In genomic region chr2:15744979-15745688, GRCm38 (mm10) we compare ENCODE assay signal across 23 mouse cellular contexts.
DNase-seq lines count a peak whose midpoint lies in the region; ATAC-seq and TF ChIP-seq lines count a peak whose summit lies in the region.
"Had no signal": no experiment of that assay in that cellular context is flagged by ENCODE, and none has a peak within 500 bp of the region (broad histone marks: within the 10 kb centered on the region; RNA-seq: fewer than 3 reads in every experiment).

No protein-coding gene starts in this region.

- no peak for TF ChIP-seq CTCF in liver, postnatal 0 days (IDR thresholded peaks at IDR 0.05; ENCODE audit: low read depth)

- no peak for TF ChIP-seq EP300 in liver, postnatal 0 days (IDR thresholded peaks at IDR 0.05; ENCODE audit: low read depth)

- 32% methylated on average over 4 of the region's 4 CpGs for WGBS in liver, embryonic 11.5 days
- 44% methylated on average over 4 of the region's 4 CpGs for WGBS in liver, postnatal 0 days (ENCODE audit: insufficient replicate concordance)
- WGBS in liver, embryonic 15.5 days (ENCODE audit: insufficient replicate concordance): 21% methylated on average over 4 of the region's 4 CpGs

- no peaks in the 10 kb centered on the region for H3K9me3 ChIP-seq in liver, embryonic 11.5 days (ENCODE audit: control insufficient read depth, low read length)
- H3K9me3 ChIP-seq in liver, postnatal 0 days (ENCODE audit: low read length): no peaks in the 10 kb centered on the region
- H3K9me3 ChIP-seq in liver, embryonic 15.5 days (replicated peaks): no peaks in the 10 kb centered on the region
- H3K9me3 ChIP-seq: embryonic facial prominence, embryonic 12.5 days; embryonic facial prominence, embryonic 15.5 days; forebrain, embryonic 12.5 days; forebrain, embryonic 15.5 days; heart, embryonic 12.5 days; heart, embryonic 15.5 days; hindbrain, embryonic 10.5 days; hindbrain, embryonic 13.5 days had no signal

- no peak overlapping the region for H3K4me2 ChIP-seq in liver, embryonic 11.5 days
- H3K4me2 ChIP-seq in liver, postnatal 0 days (ENCODE audit: low read depth, low read length): no peak overlapping the region
- no peak overlapping the region for H3K4me2 ChIP-seq in liver, embryonic 15.5 days
- H3K4me2 ChIP-seq: embryonic facial prominence, embryonic 12.5 days; embryonic facial prominence, embryonic 15.5 days; forebrain, embryonic 12.5 days; forebrain, embryonic 15.5 days; heart, embryonic 12.5 days; heart, embryonic 15.5 days; hindbrain, embryonic 13.5 days had no signal

- peak; percentile 82 for ATAC-seq in liver, embryonic 11.5 days (replicated peaks; ENCODE audit: low FRiP score)
- no peak for ATAC-seq in liver, postnatal 0 days
- ATAC-seq in liver, embryonic 15.5 days (ENCODE audit: insufficient read depth): peak; percentile 66
- ATAC-seq: forebrain, embryonic 15.5 days; hindbrain, embryonic 16.5 days had no signal

- intact Hi-C loops in left cerebral cortex, postnatal 10 days (cut with DNase I): no loop called here

- no peak overlapping the region for H3K9ac ChIP-seq in liver, embryonic 11.5 days (ENCODE audit: low read depth, low read length)
- no peak overlapping the region for H3K9ac ChIP-seq in liver, postnatal 0 days (replicated peaks)
- no peak overlapping the region for H3K9ac ChIP-seq in liver, embryonic 15.5 days
- H3K9ac ChIP-seq: embryonic facial prominence, embryonic 12.5 days; embryonic facial prominence, embryonic 15.5 days; forebrain, embryonic 12.5 days; forebrain, embryonic 15.5 days; heart, embryonic 12.5 days; heart, embryonic 15.5 days; hindbrain, embryonic 13.5 days had no signal

- H3K27me3 ChIP-seq in liver, embryonic 11.5 days (replicated peaks; ENCODE audit: control insufficient read depth, insufficient read depth, low read length): no peaks in the 10 kb centered on the region
- H3K27me3 ChIP-seq in liver, postnatal 0 days (ENCODE audit: insufficient read depth, low read length): no peaks in the 10 kb centered on the region
- H3K27me3 ChIP-seq in liver, embryonic 15.5 days: no peaks in the 10 kb centered on the region
- H3K27me3 ChIP-seq: embryonic facial prominence, embryonic 12.5 days; embryonic facial prominence, embryonic 15.5 days; forebrain, embryonic 12.5 days; forebrain, embryonic 15.5 days; heart, embryonic 12.5 days; heart, embryonic 15.5 days; hindbrain, embryonic 13.5 days had no signal

- no peak for DNase-seq in liver, embryonic 11.5 days (ENCODE audit: low spot score)
- no peak for DNase-seq in liver, postnatal 0 days
- DNase-seq in c-Kit-positive CD71-positive TER-119-positive erythroid progenitor cells, embryonic 14.5 days (ENCODE audit: low spot score): peak; percentile 2
- DNase-seq in left cerebral cortex, postnatal 10 days (ENCODE audit: extremely low spot score in 1 of 2, low spot score in 2 of 2): no peak
- no peak for DNase-seq in adrenal gland, adult 8-10 months
- DNase-seq: adrenal gland, postnatal 14 days; cerebellum, adult 2 months; cerebellum, adult 9-11 months; cerebellum, postnatal 25 days; gastrocnemius, postnatal 25 days; heart, adult 18-20 months; heart, postnatal 10 days; heart, postnatal 36 days had no signal

- H3K4me1 ChIP-seq in liver, embryonic 11.5 days (replicated peaks; ENCODE audit: control insufficient read depth, insufficient read depth, low read length): no peaks in the 10 kb centered on the region
- no peaks in the 10 kb centered on the region for H3K4me1 ChIP-seq in liver, postnatal 0 days (ENCODE audit: insufficient read depth)
- H3K4me1 ChIP-seq in liver, embryonic 15.5 days (replicated peaks): no peaks in the 10 kb centered on the region
- H3K4me1 ChIP-seq: embryonic facial prominence, embryonic 12.5 days; embryonic facial prominence, embryonic 15.5 days; forebrain, embryonic 12.5 days; forebrain, embryonic 15.5 days; heart, embryonic 12.5 days; heart, embryonic 15.5 days; hindbrain, embryonic 10.5 days; hindbrain, embryonic 13.5 days had no signal

- H3K36me3 ChIP-seq in liver, embryonic 11.5 days (ENCODE audit: control insufficient read depth, insufficient read depth, low read length): no peaks in the 10 kb centered on the region
- H3K36me3 ChIP-seq in liver, postnatal 0 days (replicated peaks; ENCODE audit: insufficient read depth, low read length): no peaks in the 10 kb centered on the region
- no peaks in the 10 kb centered on the region for H3K36me3 ChIP-seq in liver, embryonic 15.5 days (replicated peaks)
- H3K36me3 ChIP-seq: embryonic facial prominence, embryonic 12.5 days; embryonic facial prominence, embryonic 15.5 days; forebrain, embryonic 12.5 days; forebrain, embryonic 15.5 days; heart, embryonic 12.5 days; heart, embryonic 15.5 days; hindbrain, embryonic 10.5 days; hindbrain, embryonic 13.5 days had no signal

- H3K27ac ChIP-seq in liver, embryonic 11.5 days (ENCODE audit: low read depth, low read length): no peak overlapping the region
- H3K27ac ChIP-seq in liver, postnatal 0 days (ENCODE audit: low read depth): no peak overlapping the region
- H3K27ac ChIP-seq in liver, embryonic 15.5 days (replicated peaks): no peak overlapping the region
- H3K27ac ChIP-seq: embryonic facial prominence, embryonic 12.5 days; embryonic facial prominence, embryonic 15.5 days; forebrain, embryonic 12.5 days; forebrain, embryonic 15.5 days; heart, embryonic 15.5 days; hindbrain, embryonic 10.5 days; hindbrain, embryonic 13.5 days had no signal

- H3K4me3 ChIP-seq in liver, embryonic 11.5 days (ENCODE audit: low read depth, low read length): no peak overlapping the region
- no peak overlapping the region for H3K4me3 ChIP-seq in liver, postnatal 0 days (ENCODE audit: low read depth, low read length)
- H3K4me3 ChIP-seq in liver, embryonic 15.5 days (replicated peaks): no peak overlapping the region
- H3K4me3 ChIP-seq: embryonic facial prominence, embryonic 12.5 days; embryonic facial prominence, embryonic 15.5 days; forebrain, embryonic 12.5 days; forebrain, embryonic 15.5 days; heart, embryonic 12.5 days; heart, embryonic 15.5 days; hindbrain, embryonic 10.5 days; hindbrain, embryonic 13.5 days had no signal
